Mouse (Mus musculus) urinary bladder, postnatal 36 days (tissue): ENCODE results near the gene Mpz.
A peak's percentile ranks its signal among the peaks of the same experiment; 100 is the strongest.

Experiments
- DNase-seq, 2 experiments: peaks; one replicate each; pipeline ENCODE4 v3.0.0; 2022; ENCODE audit warnings: low spot score in 2 of 2, mixed read lengths in 1 of 2

The Mpz gene

GRCm38 (mm10) chr1:171187851-171188700, 37.6 kb downstream of the Mpz start:
- no peak for DNase-seq

GRCm38 (mm10) chr1:171189046-171189445, 38.5 kb downstream of the Mpz start:
- DNase-seq, result no peak

- DNase-seq, result no peak
These were observed 39.1 kb downstream of the Mpz start for GRCm38 (mm10) chr1:171189476-171190114.

GRCm38 (mm10) chr1:171190832-171191231, 40.3 kb downstream of the Mpz start:
- DNase-seq, result no peak

GRCm38 (mm10) chr1:171192283-171192682, 41.8 kb downstream of the Mpz start:
- no peak for DNase-seq

GRCm38 (mm10) chr1:171193093-171193840, 42.8 kb downstream of the Mpz start:
- DNase-seq, result no peak

GRCm38 (mm10) chr1:171193911-171194830, 43.7 kb downstream of the Mpz start:
- DNase-seq, result no peak

- DNase-seq, result no peak
These were observed 44.7 kb downstream of the Mpz start for GRCm38 (mm10) chr1:171195046-171195822.

- peak in 1 of 2 experiments; percentile 47 for DNase-seq
These were observed 45.4 kb downstream of the Mpz start, which contains the start of gene Pcp4l1 for GRCm38 (mm10) chr1:171195887-171196397. Gene Pcp4l1 (minus strand): TSS chr1:171196268.

GRCm38 (mm10) chr1:171199532-171199931, 49.0 kb downstream of the Mpz start:
- DNase-seq, result no peak

GRCm38 (mm10) chr1:171200769-171201168, 50.3 kb downstream of the Mpz start:
- DNase-seq, result no peak

GRCm38 (mm10) chr1:171203471-171204248, 53.1 kb downstream of the Mpz start:
- no peak for DNase-seq

- DNase-seq, result no peak
These were observed 53.7 kb downstream of the Mpz start for GRCm38 (mm10) chr1:171204249-171204644.

GRCm38 (mm10) chr1:171205704-171206493, 55.4 kb downstream of the Mpz start:
- no peak for DNase-seq

- DNase-seq, result no peak
These were observed 58.9 kb downstream of the Mpz start for GRCm38 (mm10) chr1:171209409-171209808.
